Mouse (Mus musculus): ENCODE measurements around the gene Casq2.

Casq2 gene

DNA sequence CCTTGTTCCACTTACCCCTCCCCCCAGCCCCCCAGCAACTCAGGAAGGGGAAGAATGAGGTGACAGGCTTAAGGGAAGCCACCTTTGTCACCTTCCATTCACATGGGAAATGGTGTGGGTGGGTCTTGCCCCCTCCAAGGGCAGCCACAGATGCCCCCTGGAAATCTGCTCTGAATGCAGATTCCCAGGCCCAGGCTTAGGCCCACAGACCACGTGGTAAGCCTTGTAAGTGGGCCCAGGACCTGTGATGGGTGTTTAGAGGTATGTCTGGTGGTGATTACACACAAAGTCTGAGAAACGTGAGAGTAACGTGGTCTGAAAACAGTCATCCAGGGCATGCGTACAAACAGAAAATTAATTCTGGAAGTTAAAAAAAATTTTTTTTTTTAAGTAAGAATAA lies 78.7 kb downstream of the Casq2 start:
- no peak for DNase-seq (ENCODE audit: low spot score)

DNA sequence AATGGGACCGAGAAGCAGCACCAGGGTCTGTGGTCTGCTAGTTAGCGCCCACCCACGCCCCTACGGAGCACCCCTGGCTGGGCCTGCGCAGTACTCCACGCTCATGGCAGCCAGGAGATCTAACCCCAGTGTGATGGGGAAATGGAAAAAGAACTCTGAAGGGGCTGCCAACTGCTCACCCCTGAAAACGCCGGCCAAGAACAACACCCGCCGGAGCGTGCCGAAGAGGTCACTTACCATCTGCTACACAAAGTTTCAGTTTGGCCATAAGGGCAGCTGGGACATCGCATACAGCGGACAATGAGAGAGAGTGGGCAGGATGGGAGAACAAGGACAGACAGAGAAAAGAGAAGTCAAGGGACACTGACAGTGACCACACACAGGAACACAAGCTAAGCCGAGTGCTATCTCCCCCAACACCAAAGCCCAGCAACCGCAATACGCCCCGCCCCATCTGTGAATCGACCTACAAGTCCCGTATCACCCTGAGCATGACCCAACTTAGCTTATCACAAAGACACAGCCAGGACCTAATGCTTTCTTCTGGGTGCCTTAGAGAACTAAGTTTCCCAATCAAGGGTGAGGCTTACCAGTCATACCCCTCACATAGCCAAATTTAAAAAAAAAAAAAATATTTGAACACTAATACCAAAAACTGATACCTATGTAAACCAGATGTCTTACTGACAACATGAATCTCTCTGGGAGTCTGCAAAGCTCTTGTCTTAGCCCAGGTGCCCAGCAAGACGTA lies 79.5 kb downstream of the Casq2 start:
- DNase-seq (ENCODE audit: low spot score), result no peak

DNA sequence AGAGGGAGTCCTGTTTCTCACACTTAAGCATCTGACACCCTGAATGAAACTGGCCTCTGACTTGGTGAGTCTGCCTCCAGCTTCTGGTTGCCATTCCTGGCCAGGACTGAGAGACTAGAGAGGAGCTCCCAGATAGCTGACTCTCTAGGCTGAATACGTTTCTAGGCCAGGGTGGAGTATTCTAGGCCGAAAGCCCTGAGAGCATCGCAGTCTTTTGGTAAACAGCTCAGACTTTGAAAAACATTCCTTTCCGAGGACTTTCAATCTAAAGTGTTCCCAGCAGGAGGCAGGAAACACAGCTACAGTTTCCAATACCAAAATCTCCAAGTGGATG lies 80.0 kb downstream of the Casq2 start:
- no peak for DNase-seq (ENCODE audit: low spot score)

DNA sequence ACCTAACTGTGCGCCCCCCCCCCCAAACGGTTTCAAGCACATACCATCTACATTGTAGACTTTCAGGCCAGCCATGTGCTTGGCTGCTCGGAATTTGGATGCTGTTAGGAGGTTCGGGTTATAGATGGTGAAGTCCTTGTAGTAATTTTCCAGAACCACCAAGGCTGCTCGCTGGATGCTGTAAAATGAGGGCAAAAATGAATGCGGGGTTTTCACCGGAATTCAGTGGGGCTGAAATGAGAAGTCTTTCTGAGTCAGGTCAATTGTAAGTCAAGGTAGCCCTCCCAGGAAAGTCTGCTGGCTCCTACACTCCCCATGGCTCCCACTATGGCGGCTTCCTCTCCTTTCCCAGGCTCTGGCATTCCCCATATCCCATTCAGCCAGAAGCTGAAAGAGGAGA lies 80.6 kb downstream of the Casq2 start:
- DNase-seq (ENCODE audit: low spot score), result no peak

DNA sequence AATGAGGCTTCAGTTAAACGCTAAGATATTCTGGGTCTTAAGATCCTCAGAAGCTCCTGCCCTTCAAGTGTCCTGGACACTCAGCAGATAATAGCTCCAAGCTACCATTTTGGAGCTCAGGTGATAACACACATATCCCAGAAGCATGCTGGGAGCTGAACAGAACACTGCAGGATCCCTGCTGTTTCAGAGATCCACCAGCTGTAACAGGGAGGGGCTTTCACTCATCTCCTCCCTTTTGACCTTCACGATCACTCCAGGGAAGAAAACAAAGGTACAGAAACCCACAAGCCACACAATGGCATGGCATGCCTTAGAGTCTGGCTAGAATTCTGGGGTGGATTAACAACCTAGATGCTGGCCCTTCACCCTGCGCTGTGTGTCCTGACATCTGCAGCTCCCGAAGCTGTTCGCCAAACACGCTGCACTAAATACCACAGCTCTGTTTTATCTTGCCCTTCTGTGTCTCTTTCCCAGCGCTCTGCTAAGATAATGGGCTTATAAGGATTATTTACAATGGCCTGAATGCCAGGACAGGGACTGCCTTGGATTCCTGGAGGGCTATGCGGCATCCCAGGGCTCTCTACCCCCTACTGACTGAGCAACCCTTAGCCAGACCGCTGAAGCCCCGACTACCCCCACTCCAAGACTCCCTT lies 81.5 kb downstream of the Casq2 start:
- no peak for DNase-seq (ENCODE audit: low spot score)

DNA sequence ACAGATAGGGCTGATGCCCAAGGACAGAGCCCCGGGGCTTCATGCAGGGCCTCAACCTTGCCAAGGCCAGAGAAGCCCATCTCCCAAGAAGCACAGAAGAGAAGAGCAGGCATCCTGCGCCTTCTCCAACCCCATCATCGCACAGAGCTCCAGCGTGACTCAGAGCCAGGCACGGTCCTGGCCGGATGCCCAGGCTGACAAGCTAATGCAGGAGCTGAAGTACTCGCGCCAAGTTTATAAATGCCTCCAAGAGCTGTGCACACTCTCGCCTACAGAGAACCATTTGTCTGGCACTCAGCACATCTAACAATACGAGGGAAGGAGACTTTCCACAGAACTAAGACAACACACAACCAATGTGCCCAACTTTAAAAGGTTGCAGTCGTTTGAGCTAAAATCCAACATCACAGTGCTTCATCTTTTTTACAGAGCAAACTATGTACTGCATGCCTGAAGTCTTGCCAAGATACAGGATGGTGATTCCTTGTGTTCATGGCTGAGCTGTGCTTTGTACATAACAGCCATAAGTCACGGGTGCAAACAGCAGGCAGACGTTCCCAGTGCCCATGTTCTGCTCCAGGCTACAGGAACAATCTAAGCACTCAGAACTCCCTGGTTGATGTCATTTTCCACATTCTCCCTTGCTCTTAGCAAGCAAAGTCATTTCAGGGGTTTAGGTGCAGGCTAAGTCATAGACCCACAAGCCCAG lies 83.1 kb downstream of the Casq2 start:
- peak; percentile 78 for DNase-seq (ENCODE audit: low spot score)

DNA sequence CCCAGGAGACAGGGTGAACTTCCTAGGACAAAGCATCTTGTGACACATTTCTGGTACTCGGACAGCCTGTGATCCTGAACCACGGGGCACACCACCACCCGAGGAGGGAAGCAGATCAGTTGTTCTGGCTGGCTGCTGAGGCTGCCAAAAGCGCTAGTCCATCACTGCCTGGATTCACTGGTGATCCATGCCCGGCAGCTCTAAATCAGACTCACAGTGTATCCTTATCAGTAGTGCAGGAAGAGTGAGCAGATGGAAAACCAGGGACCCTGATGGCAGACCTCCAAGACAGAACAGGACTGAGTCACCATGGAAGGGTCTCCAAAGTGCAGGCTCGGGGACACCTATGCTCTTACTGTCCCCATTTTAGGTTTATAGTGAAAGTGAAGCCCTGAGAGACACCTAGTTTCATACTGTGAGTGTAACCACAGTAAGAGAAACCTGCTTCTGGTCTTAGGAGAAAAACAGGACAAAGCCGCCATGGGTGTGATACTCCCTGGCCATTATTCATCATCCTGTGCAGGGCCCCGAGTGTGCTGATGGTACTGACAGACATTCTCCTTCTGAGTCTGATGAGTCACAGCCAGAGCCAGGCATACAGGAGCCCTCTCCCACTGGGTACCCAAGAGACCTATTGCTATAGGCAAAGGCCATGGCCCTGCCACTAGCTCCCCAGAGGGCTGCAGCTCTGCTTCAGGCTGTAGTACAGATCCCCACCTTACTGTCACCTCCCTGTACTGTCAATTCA lies 88.1 kb downstream of the Casq2 start:
- no peak for DNase-seq (ENCODE audit: low spot score)

DNA sequence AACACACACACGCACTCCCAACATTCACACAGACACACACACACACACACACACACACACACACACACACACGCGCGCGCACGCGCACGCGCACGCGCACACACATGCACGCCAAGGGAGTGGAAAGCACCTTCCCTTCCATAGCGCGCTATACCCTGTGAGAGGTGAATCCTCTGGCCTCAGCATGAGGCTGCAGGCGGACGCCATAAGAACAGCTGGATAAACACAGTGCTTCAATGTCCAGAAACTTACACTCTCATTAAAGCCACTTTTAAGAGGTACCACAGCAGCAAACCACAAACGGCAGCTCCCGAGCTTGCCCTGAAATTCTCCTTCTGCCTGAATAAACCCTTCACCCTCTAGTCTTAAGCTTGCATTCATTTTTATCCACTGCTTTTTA lies 89.5 kb downstream of the Casq2 start:
- no peak for DNase-seq (ENCODE audit: low spot score)

DNA sequence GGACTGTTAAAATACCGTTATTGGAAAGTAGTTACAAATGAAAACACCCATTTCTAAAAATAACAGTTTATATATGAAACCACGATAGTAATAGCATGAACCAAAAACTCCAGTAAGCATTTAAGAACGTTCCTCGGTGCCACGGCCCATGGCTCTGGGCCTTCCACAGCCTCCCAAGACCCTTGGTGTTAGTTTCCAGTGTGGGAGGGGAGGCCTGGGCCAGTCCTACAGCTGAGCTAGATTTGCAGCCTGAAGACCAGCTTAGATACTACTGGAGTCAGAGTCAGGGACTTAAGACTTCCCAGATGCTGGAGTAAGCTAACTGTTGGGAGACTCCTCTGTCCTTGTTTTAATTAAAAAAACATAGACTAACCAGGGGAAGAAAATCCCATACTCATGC lies 89.9 kb downstream of the Casq2 start:
- DNase-seq (ENCODE audit: low spot score), result no peak

DNA sequence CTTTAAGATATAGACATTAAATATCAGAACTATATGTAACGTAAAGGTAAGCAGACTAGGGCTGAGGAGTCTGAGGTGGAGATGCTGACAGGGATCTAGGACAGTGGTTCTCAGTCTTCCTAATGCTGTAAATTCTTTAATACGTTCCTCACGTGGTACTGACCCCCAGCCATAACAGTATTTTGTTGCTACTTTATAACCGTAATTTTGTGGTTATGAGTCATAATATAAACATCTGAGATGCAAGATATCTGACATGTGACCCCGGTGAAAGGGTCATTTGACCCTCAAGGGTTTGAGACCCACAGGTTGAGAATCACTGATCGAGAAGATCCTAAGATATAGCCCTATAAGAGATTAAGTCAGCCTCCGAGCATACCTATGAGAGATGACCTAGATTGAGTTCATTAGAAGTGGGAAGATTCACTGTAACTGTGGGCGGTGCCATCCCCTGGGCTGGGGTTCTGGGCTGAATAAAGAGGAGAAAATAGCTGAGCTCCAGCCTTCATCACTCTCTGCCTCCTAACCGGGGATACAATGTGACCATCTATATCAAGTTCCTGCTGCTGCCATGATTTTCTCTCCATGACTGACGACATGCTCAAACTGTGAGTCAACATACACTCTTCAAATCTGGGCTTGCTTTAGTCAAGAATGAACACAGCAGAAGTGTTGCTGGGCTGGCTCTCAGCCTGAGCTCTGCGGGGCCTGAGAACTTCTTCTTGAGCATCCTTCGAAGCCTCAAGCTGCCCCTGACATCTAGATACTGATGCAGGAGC lies 91.8 kb downstream of the Casq2 start:
- DNase-seq (ENCODE audit: low spot score), result no peak

DNA sequence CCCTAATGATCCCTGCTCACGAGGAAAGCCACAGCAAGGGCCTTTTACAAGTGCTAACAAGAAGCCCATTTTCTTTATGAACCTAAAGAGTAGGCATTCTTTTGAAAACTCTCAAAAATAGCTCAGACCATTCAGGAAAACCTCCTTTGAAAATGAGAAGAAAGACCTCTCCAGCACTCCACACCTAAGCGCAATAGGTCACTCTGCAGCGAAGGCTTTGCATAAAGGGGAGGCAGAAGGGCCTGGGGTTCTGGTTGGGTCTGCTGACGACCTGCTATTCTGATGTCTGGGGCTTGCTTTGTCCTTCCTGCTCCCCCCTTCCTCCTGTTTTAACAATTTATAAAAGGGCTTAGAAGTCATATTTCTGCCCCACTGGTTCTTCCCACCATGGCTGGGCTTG lies 93.7 kb downstream of the Casq2 start:
- no peak for DNase-seq (ENCODE audit: low spot score)

DNA sequence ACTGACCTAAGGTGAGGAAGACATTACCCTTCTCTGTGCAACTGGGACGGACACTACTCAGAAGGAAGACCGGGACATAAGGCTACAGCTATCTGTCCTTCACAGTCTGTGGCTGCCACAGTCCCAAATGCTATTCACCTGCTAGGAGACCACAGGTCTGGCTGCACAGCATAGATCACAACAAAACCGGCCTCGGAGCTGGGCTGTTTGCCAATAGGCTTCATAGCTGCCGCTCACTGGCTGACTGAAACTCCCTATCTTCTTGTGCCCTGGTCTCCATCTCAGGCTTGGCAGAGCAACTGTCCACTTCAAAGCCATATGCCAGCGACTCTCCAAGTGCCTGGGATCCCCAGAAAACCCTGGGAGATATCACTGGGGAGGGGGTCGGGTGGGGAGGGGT lies 94.5 kb downstream of the Casq2 start:
- DNase-seq (ENCODE audit: low spot score), result no peak

DNA sequence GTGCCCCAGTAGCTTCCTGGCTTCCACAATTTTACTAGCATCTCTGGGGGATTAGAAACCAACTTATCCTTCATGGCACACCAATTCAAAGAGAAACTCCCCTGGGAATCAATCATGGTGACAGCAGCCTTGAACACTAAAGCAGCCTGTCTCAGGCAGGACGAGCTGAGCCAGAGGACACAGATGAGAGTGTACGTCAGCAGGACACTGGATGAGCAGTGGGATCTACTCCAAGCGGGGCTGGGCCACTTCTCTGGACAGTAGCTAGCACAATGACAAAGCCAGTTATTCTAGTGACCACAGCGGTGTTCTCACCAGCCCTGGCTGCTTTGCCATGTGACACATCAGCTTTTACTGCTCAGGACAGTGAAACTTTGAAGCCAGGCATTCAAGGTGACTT lies 95.0 kb downstream of the Casq2 start:
- DNase-seq (ENCODE audit: low spot score), result no peak

DNA sequence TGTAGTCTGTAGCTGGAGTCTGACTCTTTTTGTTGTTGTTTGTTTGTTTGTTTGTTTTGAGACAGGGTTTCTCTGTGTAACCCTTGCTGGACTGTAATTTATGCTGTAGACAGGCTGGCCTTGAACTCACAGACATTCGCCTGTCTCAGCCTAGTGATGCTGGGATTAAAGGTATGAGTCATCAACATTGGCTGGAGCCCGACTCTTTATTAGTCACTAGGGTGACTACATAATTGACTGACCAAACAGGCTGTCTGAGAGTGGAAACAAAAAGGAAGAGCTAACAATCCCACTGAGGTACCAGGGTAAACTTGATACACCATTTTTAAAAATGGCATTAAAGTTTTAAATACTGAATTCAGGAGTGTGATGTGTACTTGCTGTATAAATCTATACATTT lies 96.4 kb downstream of the Casq2 start:
- no peak for DNase-seq (ENCODE audit: low spot score)

DNA sequence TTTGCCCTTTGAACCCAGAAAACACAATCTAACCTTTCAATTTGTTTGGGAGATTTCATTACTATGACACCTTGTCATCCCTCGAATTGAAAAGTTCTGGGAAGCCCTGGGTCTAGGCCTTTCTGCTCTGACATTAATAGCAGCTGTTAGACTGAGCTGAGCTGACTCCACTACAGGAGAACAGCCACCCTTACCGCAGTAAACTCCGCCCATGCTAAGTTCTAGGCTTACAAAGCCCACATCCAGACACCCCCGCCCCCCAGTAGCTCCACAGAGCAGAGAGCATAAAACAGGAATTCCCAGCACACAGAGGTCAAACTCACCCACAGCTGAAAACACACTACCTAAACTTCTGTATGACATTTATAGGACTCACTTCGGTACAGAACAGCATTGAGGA lies 98.5 kb downstream of the Casq2 start:
- no peak for DNase-seq (ENCODE audit: low spot score)

DNA sequence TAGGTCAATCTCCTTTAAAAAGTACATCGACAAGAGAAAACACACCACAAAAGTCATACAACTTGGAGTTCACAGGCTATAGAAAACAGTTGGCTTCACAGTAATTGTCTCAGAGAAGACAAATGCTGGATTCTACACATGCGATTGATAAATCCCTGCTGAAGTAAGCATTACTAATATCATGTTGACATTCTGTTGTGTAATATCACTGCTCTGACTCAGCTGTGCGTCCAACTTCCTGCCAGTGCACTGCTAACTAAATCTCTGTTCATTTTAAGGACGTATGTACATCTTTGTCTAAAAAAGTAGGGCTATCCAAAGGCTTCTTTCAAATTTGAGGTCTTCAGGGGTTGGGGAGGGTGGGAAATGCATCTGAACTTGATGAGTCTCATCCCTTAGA lies 101.2 kb downstream of the Casq2 start:
- DNase-seq (ENCODE audit: low spot score), result no peak

DNA sequence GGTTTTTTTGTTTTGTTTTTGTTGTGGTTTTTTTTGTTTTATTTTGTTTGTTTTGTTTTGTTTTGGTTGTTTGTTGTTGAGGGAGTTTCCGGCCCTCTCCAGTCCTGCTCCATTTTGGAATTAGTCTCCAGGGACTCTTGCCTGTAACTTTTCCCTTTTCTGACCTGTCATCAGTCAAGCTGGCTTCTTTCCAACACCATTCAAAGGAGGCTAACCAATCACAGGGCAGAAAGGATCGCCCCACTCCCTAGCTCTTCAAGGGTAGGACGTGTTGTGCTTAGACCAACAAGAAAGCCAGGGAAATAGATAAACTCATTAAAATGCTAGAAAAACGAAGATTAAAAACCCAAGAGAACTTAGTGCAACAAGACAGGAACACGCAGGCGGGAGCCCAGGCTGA lies 102.8 kb downstream of the Casq2 start:
- no peak for DNase-seq (ENCODE audit: low spot score)

DNA sequence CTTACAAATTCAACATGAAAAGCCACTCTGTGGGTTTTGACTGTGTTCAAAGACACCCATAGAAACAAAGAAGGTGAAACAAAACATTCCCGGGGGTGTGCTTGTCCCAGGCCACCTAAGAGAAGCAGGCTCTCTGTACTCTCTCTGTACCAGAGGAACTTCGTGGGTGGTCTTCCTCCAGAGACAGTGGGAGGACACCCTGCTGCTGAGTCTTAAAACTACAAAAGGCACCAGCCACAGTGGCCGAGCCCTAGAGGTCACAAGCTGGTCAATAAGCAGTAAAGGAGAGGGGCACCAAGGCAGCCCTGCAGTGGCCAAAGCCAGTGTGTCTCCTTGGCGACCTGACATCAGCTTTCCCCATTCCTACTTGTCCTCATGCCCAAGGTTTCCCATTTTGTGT lies 103.8 kb downstream of the Casq2 start:
- no peak for DNase-seq (ENCODE audit: low spot score)

DNA sequence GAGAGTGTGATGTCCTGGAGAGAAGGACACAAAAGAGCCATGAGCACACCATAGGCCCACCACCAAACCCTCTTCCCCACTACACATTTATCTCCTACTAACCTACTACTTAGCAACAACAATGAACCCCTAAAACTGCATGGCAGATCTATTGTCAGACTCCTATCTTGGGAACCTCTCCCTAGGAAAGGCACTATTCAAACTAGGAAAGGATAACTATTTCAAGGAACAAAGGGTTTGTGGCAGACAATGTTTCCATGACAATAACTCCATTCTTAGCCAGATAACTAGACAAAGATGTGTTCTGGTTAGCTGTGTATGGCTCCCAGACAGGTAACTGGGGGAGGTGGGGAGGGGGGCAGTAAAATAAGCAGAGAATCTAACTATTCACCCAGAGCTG lies 104.4 kb downstream of the Casq2 start:
- no peak for DNase-seq (ENCODE audit: low spot score)

DNA sequence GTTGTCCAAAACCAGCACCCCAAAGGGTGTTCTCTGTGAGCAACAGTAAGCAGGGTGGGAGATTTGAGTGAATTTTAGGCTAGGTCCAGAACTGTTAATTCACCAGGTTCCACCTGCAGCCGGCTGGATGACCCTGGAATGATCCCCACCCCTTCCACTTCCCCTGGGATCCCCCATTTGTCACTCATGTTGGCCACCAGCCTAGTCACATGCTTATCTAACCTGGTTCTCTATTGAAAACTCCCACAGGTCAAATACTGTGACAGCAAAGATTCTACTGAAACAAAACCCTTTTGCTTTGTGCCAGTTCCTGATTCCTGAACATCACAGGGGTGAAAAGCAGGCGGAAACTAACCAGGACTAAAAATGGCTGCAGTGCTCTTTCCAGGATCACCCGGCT lies 105.4 kb downstream of the Casq2 start:
- DNase-seq (ENCODE audit: low spot score), result no peak

DNA sequence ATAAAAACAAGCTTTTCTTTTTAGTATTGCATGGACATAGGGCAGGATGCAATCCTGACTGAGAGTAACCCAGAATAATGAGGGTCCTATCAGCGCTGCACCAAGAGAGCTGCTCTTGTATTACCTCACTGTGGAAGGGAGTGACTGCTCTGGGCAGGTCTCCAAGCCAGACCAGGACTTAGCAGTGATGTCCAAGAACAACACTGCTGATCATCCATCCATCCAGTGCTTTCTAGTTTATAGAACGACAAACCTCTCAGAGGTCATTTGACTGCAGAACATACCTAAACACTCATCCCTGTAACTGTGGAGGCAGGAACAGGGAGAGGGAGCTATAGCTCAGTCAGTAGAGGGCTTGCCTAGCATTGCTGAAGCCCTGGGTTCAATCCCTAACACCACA lies 106.4 kb downstream of the Casq2 start:
- DNase-seq (ENCODE audit: low spot score), result no peak

Data from testis, postnatal 14 days (tissue).